Mouse (Mus musculus): Measurements from ENCODE around the gene Sh3pxd2b.

GRCm38 (mm10) chr11:32471925-32472324 lies 124.3 kb downstream of the Sh3pxd2b start:
- TF ChIP-seq CTCF (IDR thresholded peaks at IDR 0.05; ENCODE audit: low read depth, low read length), result no peak
- TF ChIP-seq POLR2A (IDR thresholded peaks at IDR 0.05; ENCODE audit: borderline replicate concordance, low read depth, low read length), result no peak

Data from bone marrow macrophage, adult 2 months (primary cell).